Mouse (Mus musculus) cortical plate, adult 2 months (tissue): ENCODE measurements around the gene Sowahb. TPM values are rescaled to one million over a fixed set of nuclear protein-coding genes. Genes with fewer than 3 reads are reported as not detected.

ENCODE experiments used
- H3K27ac ChIP-seq: fragments of 200-500 bp; 2 replicates; pipeline ENCODE4 v1.5.1; 2012; ENCODE audit warnings: low read length, control low read depth, inconsistent platforms; ENCODE audit not compliant: insufficient read depth
- H3K4me1 ChIP-seq: fragments of 200-500 bp; 2 replicates; pipeline ENCODE4 v1.6.1; 2011; ENCODE audit warnings: low read length; ENCODE audit not compliant: control insufficient read depth, insufficient read depth
- H3K4me3 ChIP-seq: fragments of 200-500 bp; 2 replicates; pipeline ENCODE4 v1.5.1; 2011; ENCODE audit warnings: mild to moderate bottlenecking, low read length, control low read depth; ENCODE audit not compliant: insufficient read depth
- CTCF ChIP-seq: fragments of 200-500 bp; IDR thresholded peaks from 2 replicates; pipeline ENCODE4 v1.5.1; 2011; ENCODE audit warnings: mild to moderate bottlenecking, control low read depth, low read length; ENCODE audit not compliant: insufficient read depth; ENCODE audit errors: extremely low read depth
- POLR2A ChIP-seq: fragments of 200-500 bp; IDR thresholded peaks from 2 replicates; pipeline ENCODE4 v1.6.1; 2011; ENCODE audit warnings: mild to moderate bottlenecking, low read length, control low read depth; ENCODE audit not compliant: insufficient read depth; ENCODE audit errors: extremely low read depth
- polyA plus RNA-seq: library from polyadenylated mRNA; depleted of rRNA; stranded (reverse); fragments of >200 nt; gene quantifications from 2 replicates; pipeline ENCODE4 v1.2.3, GENCODE M21; 2012; rRNA removed

The Sowahb gene
- polyA plus RNA-seq, 1 experiment = 11.8 TPM

DNA sequence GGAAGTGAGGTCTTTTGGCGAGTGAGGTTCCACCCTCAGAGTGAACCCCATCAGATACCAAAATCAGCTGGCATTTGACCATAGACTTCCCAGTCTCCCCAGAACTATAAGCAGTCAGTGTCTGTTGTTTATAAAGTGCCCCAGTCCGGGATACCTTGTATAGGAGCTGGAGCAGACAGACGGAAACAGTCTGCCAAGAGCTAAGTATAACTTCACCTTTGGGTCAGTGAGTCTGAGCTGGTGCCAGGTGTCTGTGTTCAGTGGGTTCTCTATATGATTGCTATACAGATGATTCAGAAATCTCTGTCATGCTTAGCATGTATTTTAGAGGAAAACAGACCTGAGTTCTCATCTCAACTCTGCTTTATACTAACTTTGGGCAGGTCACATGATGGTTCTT, 52.7 kb downstream of the Sowahb start:
- TF ChIP-seq CTCF (no peak), POLR2A (no peak)
- Histone ChIP-seq H3K4me3 (no peak overlapping the region), H3K27ac (no peak overlapping the region), H3K4me1 (no peaks in the 10 kb centered on the region)

Other genes with a start within 250 kb of the Sowahb start
- 137 and 146 TPM in 2 replicates for gene Sept11, start 48.4 kb upstream of the Sowahb start, polyA plus RNA-seq
- gene Ccni, start 161.5 kb upstream of the Sowahb start, polyA plus RNA-seq = 174 and 182 TPM in 2 replicates
- 0.45 TPM in 1 of 2 replicates, not detected in the other for gene 2010109A12Rik, start 161.5 kb upstream of the Sowahb start, polyA plus RNA-seq
- gene Ccng2, start 222.2 kb upstream of the Sowahb start, polyA plus RNA-seq = 34.0 and 35.1 TPM in 2 replicates